Mouse (Mus musculus) forebrain, embryonic 12.5 days (tissue): ENCODE data around the gene Lmntd1. TPM values are rescaled to one million over a fixed set of nuclear protein-coding genes. Genes with fewer than 3 reads are reported as not detected.
A peak's percentile ranks its signal among the peaks of the same experiment; 100 is the strongest.

ENCODE experiments used
- ATAC-seq: fragments of 200-750 bp; cut with Nextera tagmentation; 2 replicates; pipeline ENCODE4 v1.8.0; 2017; ENCODE audit warnings: moderate TSS enrichment; ENCODE audit not compliant: low FRiP score
- H3K27ac ChIP-seq: fragments of 300-500 bp; sonication (generic); 2 replicates; pipeline ENCODE4 v1.5.1; 2016; ENCODE audit warnings: mild to moderate bottlenecking
- H3K27me3 ChIP-seq: fragments of 300-500 bp; sonication (generic); 2 replicates; pipeline ENCODE4 v1.6.1; 2016; ENCODE audit warnings: mild to moderate bottlenecking
- H3K36me3 ChIP-seq: fragments of 300-500 bp; sonication (generic); replicated peaks from 2 replicates; pipeline ENCODE4 v1.6.1; 2016; ENCODE audit warnings: mild to moderate bottlenecking
- H3K4me1 ChIP-seq: fragments of 300-500 bp; sonication (generic); 2 replicates; pipeline ENCODE4 v1.6.1; 2016
- H3K4me2 ChIP-seq: fragments of 300-500 bp; sonication (generic); 2 replicates; pipeline ENCODE4 v1.6.1; 2016; ENCODE audit warnings: mild to moderate bottlenecking, moderate library complexity
- H3K4me3 ChIP-seq: fragments of 300-500 bp; sonication (generic); replicated peaks from 2 replicates; pipeline ENCODE4 v1.5.1; 2016; ENCODE audit warnings: mild to moderate bottlenecking
- H3K9ac ChIP-seq: fragments of 300-500 bp; sonication (generic); 2 replicates; pipeline ENCODE4 v1.6.1; 2016; ENCODE audit warnings: mild to moderate bottlenecking
- H3K9me3 ChIP-seq: fragments of 300-500 bp; sonication (generic); 2 replicates; pipeline ENCODE4 v1.6.1; 2016
- WGBS: fragments of 180-500 bp; shearing (Covaris S2); methylation state at CpG from one replicate; pipeline ENCODE4 v1.1.7; 2016; 5-methylcytosine and 5-hydroxymethylcytosine counted together
- polyA plus RNA-seq: library from polyadenylated mRNA; unstranded; fragments of >200 nt; fragmentation: Nextera tagmentation; extraction: Ambion mirVana; gene quantifications from 2 replicates; pipeline ENCODE4 v1.2.1, GENCODE M21; 2016

Gene Lmntd1
- 0.29 and 0.47 TPM in 2 replicates for polyA plus RNA-seq

- WGBS, result 90% methylated on average over 7 of the region's 7 CpGs
- H3K36me3 ChIP-seq, result no peaks in the 10 kb centered on the region
- no peak for ATAC-seq
- H3K4me1 ChIP-seq, result no peaks in the 10 kb centered on the region
- no peak within 1 kb of the TSS for H3K4me3 ChIP-seq
- no peak within 1 kb of the TSS for H3K4me2 ChIP-seq
- no peak within 1 kb of the TSS for H3K9ac ChIP-seq
- no peak within 1 kb of the TSS for H3K27ac ChIP-seq
- no peaks in the 10 kb centered on the region for H3K27me3 ChIP-seq
- no peaks in the 10 kb centered on the region for H3K9me3 ChIP-seq
Measured at GRCm38 (mm10) chr6:145614219-145614618, at the start of gene Lmntd1. TSS of gene Lmntd1 (minus strand) at chr6:145614319.

- no peak for ATAC-seq
- no peaks in the 10 kb centered on the region for H3K4me1 ChIP-seq
- no peak overlapping the region for H3K4me3 ChIP-seq
- H3K9ac ChIP-seq, result no peak overlapping the region
- H3K36me3 ChIP-seq, result no peaks in the 10 kb centered on the region
- H3K4me2 ChIP-seq, result no peak overlapping the region
- 86% methylated on average over 11 of the region's 11 CpGs for WGBS
- no peaks in the 10 kb centered on the region for H3K27me3 ChIP-seq
- H3K9me3 ChIP-seq, result no peaks in the 10 kb centered on the region
- no peak overlapping the region for H3K27ac ChIP-seq
Measured at GRCm38 (mm10) chr6:145660943-145661342, 46.8 kb upstream of the Lmntd1 start.

- H3K9me3 ChIP-seq, result 0 out of 2 replicates have a peak, but pooled peaks cover 4% of the 10 kb centered on the region
- ATAC-seq, result no peak
- no peaks in the 10 kb centered on the region for H3K27me3 ChIP-seq
- peaks cover 3% of the 10 kb centered on the region; the same call in 1 of the 2 replicates for H3K4me1 ChIP-seq
- H3K4me3 ChIP-seq, result no peak overlapping the region
- no peak overlapping the region for H3K27ac ChIP-seq
- no peaks in the 10 kb centered on the region for H3K36me3 ChIP-seq
- no peak overlapping the region for H3K4me2 ChIP-seq
- 77% methylated on average over 6 of the region's 6 CpGs for WGBS
- H3K9ac ChIP-seq, result no peak overlapping the region
Measured at GRCm38 (mm10) chr6:145659116-145659515, 45.0 kb upstream of the Lmntd1 start.

- H3K4me1 ChIP-seq, result peaks cover 9% of the 10 kb centered on the region; the same call in 1 of the 2 replicates
- 0 out of 2 replicates have a peak, but pooled peaks cover 4% of the 10 kb centered on the region for H3K9me3 ChIP-seq
- H3K9ac ChIP-seq, result no peak overlapping the region
- WGBS, result 84% methylated on average over 15 of the region's 15 CpGs
- H3K27ac ChIP-seq, result no peak overlapping the region
- no peaks in the 10 kb centered on the region for H3K36me3 ChIP-seq
- no peaks in the 10 kb centered on the region for H3K27me3 ChIP-seq
- no peak overlapping the region for H3K4me2 ChIP-seq
- ATAC-seq, result no peak
- no peak overlapping the region for H3K4me3 ChIP-seq
Measured at GRCm38 (mm10) chr6:145656740-145657591, 42.8 kb upstream of the Lmntd1 start.

- Histone ChIP-seq H3K9me3 (0 out of 2 replicates have a peak, but pooled peaks cover 4% of the 10 kb centered on the region), H3K4me2 (no peak overlapping the region), H3K4me1 (peaks cover 9% of the 10 kb centered on the region; the same call in 1 of the 2 replicates), H3K27ac (no peak overlapping the region), H3K9ac (no peak overlapping the region), H3K27me3 (no peaks in the 10 kb centered on the region), H3K36me3 (no peaks in the 10 kb centered on the region), H3K4me3 (no peak overlapping the region)
- 95% methylated on average over 1 of the region's 1 CpGs for WGBS
- no peak for ATAC-seq
Measured at GRCm38 (mm10) chr6:145655678-145656077, 41.6 kb upstream of the Lmntd1 start.

GRCm38 (mm10) chr6:145654062-145654836 lies 40.1 kb upstream of the Lmntd1 start:
- no peaks in the 10 kb centered on the region for H3K36me3 ChIP-seq
- peak; percentile 49; the same call in 1 of the 2 replicates for ATAC-seq

GRCm38 (mm10) chr6:145653626-145654025 lies 39.5 kb upstream of the Lmntd1 start:
- Histone ChIP-seq H3K9me3 (0 out of 2 replicates have a peak, but pooled peaks cover 4% of the 10 kb centered on the region), H3K4me1 (peaks cover 9% of the 10 kb centered on the region; the same call in 1 of the 2 replicates), H3K36me3 (no peaks in the 10 kb centered on the region), H3K9ac (no peak overlapping the region), H3K4me3 (no peak overlapping the region), H3K4me2 (no peak overlapping the region), H3K27me3 (no peaks in the 10 kb centered on the region), H3K27ac (no peak overlapping the region)
- no peak for ATAC-seq
- 78% methylated on average over 5 of the region's 5 CpGs for WGBS

More at GRCm38 (mm10) chr6:145654062-145654836, 40.1 kb upstream of the Lmntd1 start:
- WGBS, result 75% methylated on average over 8 of the region's 8 CpGs
- H3K9ac ChIP-seq, result no peak overlapping the region
- H3K4me3 ChIP-seq, result no peak overlapping the region
- no peak overlapping the region for H3K4me2 ChIP-seq
- H3K27ac ChIP-seq, result no peak overlapping the region
- H3K27me3 ChIP-seq, result no peaks in the 10 kb centered on the region
- H3K4me1 ChIP-seq, result peaks cover 9% of the 10 kb centered on the region; the same call in 1 of the 2 replicates
- 0 out of 2 replicates have a peak, but pooled peaks cover 4% of the 10 kb centered on the region for H3K9me3 ChIP-seq

GRCm38 (mm10) chr6:145652986-145653385 lies 38.9 kb upstream of the Lmntd1 start:
- no peak for ATAC-seq
- no peak overlapping the region for H3K27ac ChIP-seq
- H3K36me3 ChIP-seq, result no peaks in the 10 kb centered on the region
- no peak overlapping the region for H3K4me2 ChIP-seq
- 85% methylated on average over 5 of the region's 5 CpGs for WGBS
- H3K27me3 ChIP-seq, result no peaks in the 10 kb centered on the region
- H3K9me3 ChIP-seq, result 0 out of 2 replicates have a peak, but pooled peaks cover 4% of the 10 kb centered on the region
- no peak overlapping the region for H3K4me3 ChIP-seq
- H3K4me1 ChIP-seq, result peaks cover 9% of the 10 kb centered on the region; the same call in 1 of the 2 replicates
- no peak overlapping the region for H3K9ac ChIP-seq

GRCm38 (mm10) chr6:145651976-145652375 lies 37.9 kb upstream of the Lmntd1 start:
- H3K4me2 ChIP-seq, result no peak overlapping the region
- 0 out of 2 replicates have a peak, but pooled peaks cover 4% of the 10 kb centered on the region for H3K9me3 ChIP-seq
- WGBS, result 73% methylated on average over 2 of the region's 2 CpGs
- no peaks in the 10 kb centered on the region for H3K27me3 ChIP-seq
- H3K27ac ChIP-seq, result no peak overlapping the region
- no peak for ATAC-seq
- no peaks in the 10 kb centered on the region for H3K36me3 ChIP-seq
- peaks cover 9% of the 10 kb centered on the region; the same call in 1 of the 2 replicates for H3K4me1 ChIP-seq
- no peak overlapping the region for H3K4me3 ChIP-seq
- no peak overlapping the region for H3K9ac ChIP-seq

- H3K4me2 ChIP-seq, result no peak overlapping the region
- peaks cover 7% of the 10 kb centered on the region for H3K9me3 ChIP-seq
- no peaks in the 10 kb centered on the region for H3K4me1 ChIP-seq
- H3K27ac ChIP-seq, result no peak overlapping the region
- WGBS, result 93% methylated on average over 4 of the region's 4 CpGs
- no peak overlapping the region for H3K4me3 ChIP-seq
- no peaks in the 10 kb centered on the region for H3K36me3 ChIP-seq
- H3K9ac ChIP-seq, result no peak overlapping the region
- ATAC-seq, result no peak
- no peaks in the 10 kb centered on the region for H3K27me3 ChIP-seq
Measured at GRCm38 (mm10) chr6:145640971-145641506, 26.9 kb upstream of the Lmntd1 start.

GRCm38 (mm10) chr6:145638248-145638647 lies 24.1 kb upstream of the Lmntd1 start:
- no peak for ATAC-seq
- Histone ChIP-seq H3K4me3 (no peak overlapping the region), H3K9me3 (peaks cover 7% of the 10 kb centered on the region), H3K4me1 (no peaks in the 10 kb centered on the region), H3K4me2 (no peak overlapping the region), H3K27ac (no peak overlapping the region), H3K27me3 (no peaks in the 10 kb centered on the region), H3K36me3 (no peaks in the 10 kb centered on the region), H3K9ac (no peak overlapping the region)
- WGBS, result 93% methylated on average over 6 of the region's 6 CpGs

- no peak for ATAC-seq
- WGBS, result 91% methylated on average over 4 of the region's 4 CpGs
- Histone ChIP-seq H3K9ac (no peak overlapping the region), H3K27ac (no peak overlapping the region), H3K4me1 (no peaks in the 10 kb centered on the region), H3K27me3 (no peaks in the 10 kb centered on the region), H3K4me2 (no peak overlapping the region), H3K36me3 (no peaks in the 10 kb centered on the region), H3K4me3 (no peak overlapping the region), H3K9me3 (peaks cover 7% of the 10 kb centered on the region)
Measured at GRCm38 (mm10) chr6:145636682-145637081, 22.6 kb upstream of the Lmntd1 start.
